Mouse (Mus musculus) hindbrain, embryonic 15.5 days (tissue): ENCODE data around the gene Vat1. TPM values are rescaled to one million over a fixed set of nuclear protein-coding genes. Genes with fewer than 3 reads are reported as not detected.
"Not testable (repeated sequence)": the region's sequence is repeated elsewhere in the genome, so short reads cannot be mapped to it uniquely, and the experiment has no call there.

ENCODE experiments used
- ATAC-seq: fragments of 200-750 bp; cut with Nextera tagmentation; 2 replicates; pipeline ENCODE4 v1.8.0; 2017; ENCODE audit warnings: low read depth, moderate number of reproducible peaks, moderate TSS enrichment; ENCODE audit not compliant: low FRiP score
- H3K27ac ChIP-seq: fragments of 300-500 bp; sonication (generic); replicated peaks from 2 replicates; pipeline ENCODE4 v1.5.1; 2015; ENCODE audit warnings: mild to moderate bottlenecking, inconsistent platforms
- H3K27me3 ChIP-seq: fragments of 300-500 bp; sonication (generic); 2 replicates; pipeline ENCODE4 v1.6.1; 2015; ENCODE audit warnings: control low read depth, inconsistent platforms
- H3K36me3 ChIP-seq: fragments of 300-500 bp; sonication (generic); 2 replicates; pipeline ENCODE4 v1.6.1; 2015; ENCODE audit warnings: control low read depth, inconsistent platforms
- H3K4me1 ChIP-seq: fragments of 300-500 bp; sonication (generic); replicated peaks from 2 replicates; pipeline ENCODE4 v1.6.1; 2015; ENCODE audit warnings: control low read depth, inconsistent platforms
- H3K4me2 ChIP-seq: fragments of 300-500 bp; sonication (generic); 2 replicates; pipeline ENCODE4 v1.6.1; 2015; ENCODE audit warnings: moderate library complexity, mild to moderate bottlenecking, inconsistent platforms
- H3K4me3 ChIP-seq: fragments of 300-500 bp; sonication (generic); 2 replicates; pipeline ENCODE4 v1.5.1; 2015; ENCODE audit warnings: mild to moderate bottlenecking, inconsistent platforms
- H3K9ac ChIP-seq: fragments of 300-500 bp; sonication (generic); 2 replicates; pipeline ENCODE4 v1.6.1; 2015; ENCODE audit warnings: inconsistent platforms
- H3K9me3 ChIP-seq: fragments of 300-500 bp; sonication (generic); 2 replicates; pipeline ENCODE4 v1.6.1; 2016; ENCODE audit warnings: control low read depth, inconsistent platforms
- WGBS: fragments of 180-500 bp; shearing (Covaris S2); methylation state at CpG from one replicate; pipeline ENCODE4 v1.1.7; 2015; 5-methylcytosine and 5-hydroxymethylcytosine counted together
- polyA plus RNA-seq: library from polyadenylated mRNA; unstranded; fragments of >200 nt; fragmentation: Nextera tagmentation; extraction: Ambion mirVana; gene quantifications from 2 replicates; pipeline ENCODE4 v1.2.1, GENCODE M21; 2015

Vat1 gene
- polyA plus RNA-seq, 1 experiment from 2014 or later: 135 TPM

- not testable (repeated sequence) for H3K4me2 ChIP-seq, H3K4me3 ChIP-seq, H3K27ac ChIP-seq, H3K9ac ChIP-seq, H3K27me3 ChIP-seq, H3K36me3 ChIP-seq, ATAC-seq, H3K9me3 ChIP-seq
- 84% methylated on average over 4 of the region's 4 CpGs for WGBS
- H3K4me1 ChIP-seq: peaks cover 26% of the 10 kb centered on the region
These were observed 10.3 kb upstream of the Vat1 start for GRCm38 (mm10) chr11:101476361-101476760.

- H3K4me3 ChIP-seq: no peak overlapping the region
- no peak overlapping the region for H3K27ac ChIP-seq
- no peak overlapping the region for H3K9ac ChIP-seq
- peaks cover 32% of the 10 kb centered on the region for H3K4me1 ChIP-seq
- 49% methylated on average over 5 of the region's 5 CpGs for WGBS
- H3K36me3 ChIP-seq: no peaks in the 10 kb centered on the region; the same call in 1 of the 2 replicates
- H3K27me3 ChIP-seq: no peaks in the 10 kb centered on the region
- ATAC-seq: no peak
- H3K9me3 ChIP-seq: no peaks in the 10 kb centered on the region
- no peak overlapping the region for H3K4me2 ChIP-seq
These were observed 8.3 kb upstream of the Vat1 start for GRCm38 (mm10) chr11:101474298-101474697.

GRCm38 (mm10) chr11:101473686-101474085 lies 7.7 kb upstream of the Vat1 start:
- not testable (repeated sequence) for H3K9me3 ChIP-seq, H3K27ac ChIP-seq, H3K36me3 ChIP-seq, H3K9ac ChIP-seq, ATAC-seq, H3K27me3 ChIP-seq, H3K4me2 ChIP-seq, H3K4me3 ChIP-seq
- H3K4me1 ChIP-seq: peaks cover 34% of the 10 kb centered on the region
- WGBS: 88% methylated on average over 1 of the region's 1 CpGs

- H3K4me3 ChIP-seq: no peak overlapping the region
- H3K4me2 ChIP-seq: no peak overlapping the region
- H3K27ac ChIP-seq: no peak overlapping the region
- no peak for ATAC-seq
- H3K36me3 ChIP-seq: no peaks in the 10 kb centered on the region; the same call in 1 of the 2 replicates
- no peaks in the 10 kb centered on the region for H3K9me3 ChIP-seq
- WGBS: 46% methylated on average over 7 of the region's 7 CpGs
- no peak overlapping the region for H3K9ac ChIP-seq
- peaks cover 34% of the 10 kb centered on the region for H3K4me1 ChIP-seq
- no peaks in the 10 kb centered on the region for H3K27me3 ChIP-seq
These were observed 6.3 kb upstream of the Vat1 start for GRCm38 (mm10) chr11:101472336-101472735.

- Histone ChIP-seq H3K4me1 (peaks cover 34% of the 10 kb centered on the region), H3K9ac (no peak overlapping the region), H3K4me3 (no peak overlapping the region), H3K27ac (no peak overlapping the region), H3K36me3 (no peaks in the 10 kb centered on the region; the same call in 1 of the 2 replicates), H3K27me3 (no peaks in the 10 kb centered on the region), H3K4me2 (no peak overlapping the region), H3K9me3 (no peaks in the 10 kb centered on the region)
- WGBS: 45% methylated on average over 3 of the region's 3 CpGs
- no peak for ATAC-seq
These were observed 5.9 kb upstream of the Vat1 start for GRCm38 (mm10) chr11:101471926-101472325.

- 0 out of 2 replicates have a peak overlapping the region, but pooled peaks have one; percentile 2 for H3K4me3 ChIP-seq
- no peak overlapping the region for H3K27ac ChIP-seq
- H3K9ac ChIP-seq: no peak overlapping the region
- no peaks in the 10 kb centered on the region; the same call in 1 of the 2 replicates for H3K36me3 ChIP-seq
- 9% methylated on average over 7 of the region's 7 CpGs for WGBS
- H3K4me1 ChIP-seq: peaks cover 42% of the 10 kb centered on the region
- no peaks in the 10 kb centered on the region for H3K9me3 ChIP-seq
- H3K4me2 ChIP-seq: peak overlapping the region; percentile 29
- H3K27me3 ChIP-seq: no peaks in the 10 kb centered on the region
- ATAC-seq: no peak
These were observed 4.2 kb upstream of the Vat1 start for GRCm38 (mm10) chr11:101470206-101470605.

- ATAC-seq: no peak
- Histone ChIP-seq H3K9me3 (no peaks in the 10 kb centered on the region), H3K4me3 (peak overlapping the region; percentile 95), H3K27ac (no peak overlapping the region), H3K4me1 (peaks cover 48% of the 10 kb centered on the region), H3K4me2 (peak overlapping the region; percentile 81), H3K36me3 (no peaks in the 10 kb centered on the region; the same call in 1 of the 2 replicates), H3K9ac (peak overlapping the region; percentile 85; the same call in 1 of the 2 replicates), H3K27me3 (no peaks in the 10 kb centered on the region)
- 52% methylated on average over 4 of the region's 4 CpGs for WGBS
These were observed 3.1 kb upstream of the Vat1 start for GRCm38 (mm10) chr11:101469155-101469554.

- Histone ChIP-seq H3K36me3 (no peaks in the 10 kb centered on the region; the same call in 1 of the 2 replicates), H3K9me3 (no peaks in the 10 kb centered on the region), H3K4me2 (peak overlapping the region; percentile 81), H3K4me3 (peak overlapping the region; percentile 95), H3K27ac (peak overlapping the region; percentile 86), H3K4me1 (peaks cover 51% of the 10 kb centered on the region), H3K27me3 (no peaks in the 10 kb centered on the region), H3K9ac (peak overlapping the region; percentile 85)
- ATAC-seq: no peak
- WGBS: 3% methylated on average over 13 of the region's 13 CpGs
These were observed 2.7 kb upstream of the Vat1 start for GRCm38 (mm10) chr11:101468731-101469130.

GRCm38 (mm10) chr11:101468263-101468688 lies 2.2 kb upstream of the Vat1 start:
- H3K4me3 ChIP-seq: peak overlapping the region; percentile 95
- H3K36me3 ChIP-seq: no peaks in the 10 kb centered on the region; the same call in 1 of the 2 replicates
- H3K9ac ChIP-seq: peak overlapping the region; percentile 85
- H3K9me3 ChIP-seq: no peaks in the 10 kb centered on the region
- no peaks in the 10 kb centered on the region for H3K27me3 ChIP-seq
- H3K4me1 ChIP-seq: peaks cover 56% of the 10 kb centered on the region
- peak overlapping the region; percentile 81 for H3K4me2 ChIP-seq
- H3K27ac ChIP-seq: peak overlapping the region; percentile 86
- ATAC-seq: peak; percentile 28
- WGBS: under 1% methylated on average over 28 of the region's 31 CpGs

- no peaks in the 10 kb centered on the region for H3K9me3 ChIP-seq
- peak overlapping the region; percentile 81 for H3K4me2 ChIP-seq
- ATAC-seq: peak; percentile 56
- H3K27me3 ChIP-seq: no peaks in the 10 kb centered on the region
- H3K9ac ChIP-seq: peak overlapping the region; percentile 85
- under 1% methylated on average over 42 of the region's 54 CpGs for WGBS
- H3K4me3 ChIP-seq: peak overlapping the region; percentile 95
- peak overlapping the region; percentile 86 for H3K27ac ChIP-seq
- H3K4me1 ChIP-seq: peaks cover 62% of the 10 kb centered on the region
- H3K36me3 ChIP-seq: no peaks in the 10 kb centered on the region; the same call in 1 of the 2 replicates
These were observed 1.6 kb upstream of the Vat1 start for GRCm38 (mm10) chr11:101467477-101468262.

GRCm38 (mm10) chr11:101466552-101466950 lies 521 bp upstream of the Vat1 start:
- H3K27ac ChIP-seq, H3K27me3 ChIP-seq, H3K9me3 ChIP-seq, ATAC-seq, H3K9ac ChIP-seq, H3K36me3 ChIP-seq: not testable (repeated sequence)
- H3K4me1 ChIP-seq: peaks cover 65% of the 10 kb centered on the region
- H3K4me2 ChIP-seq: peak overlapping the region; percentile 71
- 54% methylated on average over 5 of the region's 5 CpGs for WGBS
- peak overlapping the region; percentile 95 for H3K4me3 ChIP-seq

GRCm38 (mm10) chr11:101465101-101465868 lies 745 bp downstream of the Vat1 start:
- peaks cover 62% of the 10 kb centered on the region for H3K4me1 ChIP-seq
- H3K4me2 ChIP-seq: peak overlapping the region; percentile 71
- WGBS: under 1% methylated on average over 51 of the region's 51 CpGs
- H3K36me3 ChIP-seq: peaks cover 21% of the 10 kb centered on the region
- no peaks in the 10 kb centered on the region for H3K27me3 ChIP-seq
- peak overlapping the region; percentile 96 for H3K9ac ChIP-seq
- H3K9me3 ChIP-seq: no peaks in the 10 kb centered on the region
- H3K27ac ChIP-seq: peak overlapping the region; percentile 96
- peak overlapping the region; percentile 95 for H3K4me3 ChIP-seq
- ATAC-seq: peak; percentile 43
